Comparison of ENCODE assay signal across 25 mouse cellular contexts in the genomic region with DNA sequence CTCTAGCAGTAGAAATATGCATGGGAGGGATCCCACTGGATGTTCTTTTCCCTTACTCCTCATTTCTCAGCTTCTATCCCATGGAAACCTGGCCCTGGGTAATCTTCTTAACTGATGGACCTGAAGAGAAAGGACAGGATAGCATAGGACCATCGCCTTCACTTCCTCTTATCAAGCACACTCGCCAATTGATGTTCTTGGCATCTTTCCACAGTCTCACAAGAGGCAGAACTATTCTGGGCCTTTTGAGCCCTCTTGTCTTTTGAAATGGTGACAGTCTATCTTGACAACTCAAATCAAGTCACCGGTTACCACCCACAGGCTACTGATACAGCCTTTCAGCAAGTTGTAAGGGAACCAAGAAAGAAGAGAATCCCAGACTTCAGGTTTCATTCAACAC.
A peak's percentile ranks its signal among the peaks of the same experiment; 100 is the strongest.
DNase-seq lines count a peak whose midpoint lies in the region; ATAC-seq and TF ChIP-seq lines count a peak whose summit lies in the region.
"Had no signal": no experiment of that assay in that cellular context is flagged by ENCODE, and none has a peak within 500 bp of the region (broad histone marks: within the 10 kb centered on the region; RNA-seq: fewer than 3 reads in every experiment).

No protein-coding gene starts in this region.

- intact Hi-C loops in heart, adult 2 months (cut with DNase I): loop anchor here (10.0 kb wide), 1 partner anchor 466 kb away; no protein-coding TSS in a partner anchor

- no peaks in the 10 kb centered on the region for H3K9me3 ChIP-seq in heart, embryonic 11.5 days (replicated peaks; ENCODE audit: control insufficient read depth, low read length)
- H3K9me3 ChIP-seq in heart, embryonic 13.5 days: no peaks in the 10 kb centered on the region
- no peaks in the 10 kb centered on the region for H3K9me3 ChIP-seq in heart, embryonic 16.5 days (replicated peaks; ENCODE audit: control insufficient read depth, low read length)
- no peaks in the 10 kb centered on the region for H3K9me3 ChIP-seq in lung, embryonic 14.5 days (ENCODE audit: low read depth, low read length)
- H3K9me3 ChIP-seq: embryonic facial prominence, embryonic 10.5 days; embryonic facial prominence, embryonic 12.5 days; forebrain, embryonic 13.5 days had no signal

- peak; percentile 52 for ATAC-seq in heart, embryonic 11.5 days (replicated peaks; ENCODE audit: insufficient number of reproducible peaks, low FRiP score, low TSS enrichment)
- ATAC-seq in heart, embryonic 13.5 days (ENCODE audit: extremely low read depth, insufficient number of reproducible peaks, low FRiP score, low TSS enrichment): peak; percentile 25; the same call in 1 of the 2 replicates
- ATAC-seq in heart, embryonic 16.5 days (replicated peaks; ENCODE audit: extremely low read depth, insufficient read depth, low FRiP score): peak; percentile 49; the same call in 1 of the 2 replicates
- no peak for ATAC-seq in lung, embryonic 14.5 days (ENCODE audit: insufficient read depth)
- ATAC-seq: activated CD4-positive, CD25-positive, alpha-beta regulatory T cell, adult 4 months; CD4-positive, CD25-positive, alpha-beta regulatory T cell, adult 4 months; forebrain, embryonic 13.5 days; Patski had no signal

- no peaks in the 10 kb centered on the region for H3K79me2 ChIP-seq in heart, adult 2 months (replicated peaks; ENCODE audit: control insufficient read depth, insufficient read depth, low read length)

- TF ChIP-seq POLR2A in heart, adult 2 months (IDR thresholded peaks at IDR 0.05; ENCODE audit: insufficient read depth, low read depth, low read length): no peak

- no peaks in the 10 kb centered on the region for H3K36me3 ChIP-seq in heart, embryonic 11.5 days (ENCODE audit: control insufficient read depth, insufficient read depth, low read length)
- no peaks in the 10 kb centered on the region for H3K36me3 ChIP-seq in heart, embryonic 13.5 days
- H3K36me3 ChIP-seq in heart, embryonic 16.5 days (ENCODE audit: control insufficient read depth, insufficient read depth): no peaks in the 10 kb centered on the region
- H3K36me3 ChIP-seq in heart, adult 2 months (ENCODE audit: control insufficient read depth, insufficient read depth, low read length): no peaks in the 10 kb centered on the region
- H3K36me3 ChIP-seq in lung, embryonic 14.5 days (ENCODE audit: insufficient read depth): no peaks in the 10 kb centered on the region
- H3K36me3 ChIP-seq: embryonic facial prominence, embryonic 10.5 days; embryonic facial prominence, embryonic 12.5 days; G1E had no signal

- H3K4me3 ChIP-seq in heart, embryonic 11.5 days (ENCODE audit: low read depth, low read length): no peak overlapping the region
- no peak overlapping the region for H3K4me3 ChIP-seq in heart, embryonic 13.5 days
- no peak overlapping the region for H3K4me3 ChIP-seq in heart, embryonic 16.5 days (ENCODE audit: low read length)
- no peak overlapping the region for H3K4me3 ChIP-seq in heart, adult 2 months
- no peak overlapping the region for H3K4me3 ChIP-seq in lung, embryonic 14.5 days (ENCODE audit: low read depth, low read length)
- H3K4me3 ChIP-seq: embryonic facial prominence, embryonic 10.5 days; embryonic facial prominence, embryonic 12.5 days; forebrain, embryonic 13.5 days had no signal

- DNase-seq in heart, adult 11 months: no peak
- DNase-seq in heart, adult 8-10 months (ENCODE audit: low spot score): no peak
- DNase-seq in heart, adult 2 months: no peak
- peak; percentile 38 for DNase-seq in lung, embryonic 14.5 days
- no peak for DNase-seq in lung, postnatal 25 days (ENCODE audit: low spot score)
- DNase-seq: adrenal gland, adult 8-10 months; adrenal gland, postnatal 14 days; adrenal gland, postnatal 36 days; B cell, adult 2 months; cerebellum, adult 11-12 months; cerebellum, adult 2 months; cerebellum, adult 9-10 months; cerebellum, postnatal 10 days; cerebellum, postnatal 25 days had no signal

- WGBS in heart, embryonic 11.5 days (ENCODE audit: insufficient replicate concordance): 18% methylated on average over 3 of the region's 3 CpGs
- 14% methylated on average over 3 of the region's 3 CpGs for whole genome bisulfite sequencing in heart, embryonic 13.5 days
- 14% methylated on average over 3 of the region's 3 CpGs for WGBS in heart, embryonic 16.5 days
- 24% methylated on average over 3 of the region's 3 CpGs for WGBS in heart, adult 2 months
- WGBS in lung, embryonic 14.5 days: 45% methylated on average over 3 of the region's 3 CpGs

- 0 out of 2 replicates have a peak overlapping the region, but pooled peaks have one; percentile 16 for H3K27ac ChIP-seq in heart, embryonic 11.5 days (ENCODE audit: low read depth, low read length)
- peak overlapping the region; percentile 30 for H3K27ac ChIP-seq in heart, embryonic 13.5 days (replicated peaks)
- H3K27ac ChIP-seq in heart, embryonic 16.5 days (ENCODE audit: low read length): peak overlapping the region; percentile 25; the same call in 1 of the 2 replicates
- no peak overlapping the region for H3K27ac ChIP-seq in heart, adult 2 months
- no peak overlapping the region for H3K27ac ChIP-seq in lung, embryonic 14.5 days (ENCODE audit: low read depth)
- H3K27ac ChIP-seq: embryonic facial prominence, embryonic 10.5 days; embryonic facial prominence, embryonic 12.5 days; forebrain, embryonic 13.5 days had no signal

- H3K27me3 ChIP-seq in heart, embryonic 11.5 days (ENCODE audit: control insufficient read depth, insufficient read depth, low read length): peaks cover 11% of the 10 kb centered on the region; the same call in 1 of the 2 replicates
- peaks cover 24% of the 10 kb centered on the region for H3K27me3 ChIP-seq in heart, embryonic 13.5 days (replicated peaks)
- 0 out of 2 replicates have a peak, but pooled peaks cover 3% of the 10 kb centered on the region for H3K27me3 ChIP-seq in heart, embryonic 16.5 days (ENCODE audit: control insufficient read depth, insufficient read depth, low read length)
- no peaks in the 10 kb centered on the region for H3K27me3 ChIP-seq in heart, adult 2 months (ENCODE audit: control insufficient read depth, insufficient read depth, low read length)
- no peaks in the 10 kb centered on the region for H3K27me3 ChIP-seq in lung, embryonic 14.5 days (ENCODE audit: insufficient read depth, low read length)
- H3K27me3 ChIP-seq: CH12.LX; embryonic facial prominence, embryonic 12.5 days; forebrain, embryonic 13.5 days had no signal

- no peak for TF ChIP-seq EP300 in heart, adult 2 months (IDR thresholded peaks at IDR 0.05; ENCODE audit: insufficient read depth, low read depth, low read length)

- no peak for TF ChIP-seq CTCF in heart, adult 2 months (IDR thresholded peaks at IDR 0.05)
- no peak for TF ChIP-seq CTCF in lung, embryonic 14.5 days (IDR thresholded peaks at IDR 0.05; ENCODE audit: low read depth)

- H3K9ac ChIP-seq in heart, embryonic 11.5 days (ENCODE audit: low read depth, low read length): no peak overlapping the region
- no peak overlapping the region for H3K9ac ChIP-seq in heart, embryonic 13.5 days
- H3K9ac ChIP-seq in heart, embryonic 16.5 days (ENCODE audit: low read length): no peak overlapping the region
- no peak overlapping the region for H3K9ac ChIP-seq in heart, adult 2 months (ENCODE audit: low read depth, low read length)
- no peak overlapping the region for H3K9ac ChIP-seq in lung, embryonic 14.5 days
- H3K9ac ChIP-seq: embryonic facial prominence, embryonic 12.5 days; forebrain, embryonic 13.5 days had no signal

- no peak overlapping the region for H3K4me2 ChIP-seq in heart, embryonic 11.5 days
- no peak overlapping the region for H3K4me2 ChIP-seq in heart, embryonic 13.5 days
- H3K4me2 ChIP-seq in heart, embryonic 16.5 days (ENCODE audit: low read depth, low read length): no peak overlapping the region
- no peak overlapping the region for H3K4me2 ChIP-seq in lung, embryonic 14.5 days
- H3K4me2 ChIP-seq: embryonic facial prominence, embryonic 12.5 days; forebrain, embryonic 13.5 days had no signal

- peaks cover 22% of the 10 kb centered on the region; the same call in 1 of the 2 replicates for H3K4me1 ChIP-seq in heart, embryonic 11.5 days (ENCODE audit: control insufficient read depth, insufficient read depth, low read length)
- peaks cover 37% of the 10 kb centered on the region for H3K4me1 ChIP-seq in heart, embryonic 13.5 days
- H3K4me1 ChIP-seq in heart, embryonic 16.5 days (ENCODE audit: control insufficient read depth, insufficient read depth, low read length): peaks cover 10% of the 10 kb centered on the region
- H3K4me1 ChIP-seq in heart, adult 2 months (ENCODE audit: control insufficient read depth, insufficient read depth, low read length): no peaks in the 10 kb centered on the region
- H3K4me1 ChIP-seq in lung, embryonic 14.5 days (ENCODE audit: insufficient read depth): peaks cover 16% of the 10 kb centered on the region
- H3K4me1 ChIP-seq: embryonic facial prominence, embryonic 12.5 days had no signal

Comparison
In these comparisons a context has a peak if more than half of its experiments do, and no peak if none do; other contexts are left out.
1. H3K27ac ChIP-seq: peak in heart, embryonic 11.5 days (single experiment), heart, embryonic 13.5 days (single experiment) and heart, embryonic 16.5 days (single experiment); none in heart, adult 2 months (single experiment) and lung, embryonic 14.5 days (single experiment).